In genomic region chr11:110095858-110096257, GRCm38 (mm10) we compare ENCODE assay signal across 10 mouse cellular contexts. TPM values are rescaled to one million over a fixed set of nuclear protein-coding genes. Genes with fewer than 3 reads are reported as not detected.
A peak's percentile ranks its signal among the peaks of the same experiment; 100 is the strongest.
DNase-seq lines count a peak whose midpoint lies in the region; ATAC-seq and TF ChIP-seq lines count a peak whose summit lies in the region.
"Had no signal": no experiment of that assay in that cellular context is flagged by ENCODE, and none has a peak within 500 bp of the region (broad histone marks: within the 10 kb centered on the region; RNA-seq: fewer than 3 reads in every experiment).

Abca8a (minus strand) TSS chr11:110095978.

- ATAC-seq in hindbrain, postnatal 0 days, result no peak
- ATAC-seq in hindbrain, embryonic 13.5 days (ENCODE audit: low FRiP score), result no peak
- peak; percentile 86 for ATAC-seq in forebrain, embryonic 16.5 days
- ATAC-seq in intestine, postnatal 0 days, result no peak

- WGBS in hindbrain, postnatal 0 days, result 44% methylated on average over 5 of the region's 5 CpGs
- 78% methylated on average over 5 of the region's 5 CpGs for WGBS in hindbrain, embryonic 13.5 days
- WGBS in forebrain, embryonic 16.5 days, result 30% methylated on average over 5 of the region's 5 CpGs
- 55% methylated on average over 5 of the region's 5 CpGs for WGBS in intestine, postnatal 0 days

- H3K36me3 ChIP-seq in hindbrain, postnatal 0 days (ENCODE audit: insufficient read depth, low read length), result no peaks in the 10 kb centered on the region
- H3K36me3 ChIP-seq in hindbrain, embryonic 13.5 days, result no peaks in the 10 kb centered on the region
- no peaks in the 10 kb centered on the region for H3K36me3 ChIP-seq in forebrain, embryonic 16.5 days (ENCODE audit: control insufficient read depth, insufficient read depth)
- no peaks in the 10 kb centered on the region for H3K36me3 ChIP-seq in intestine, postnatal 0 days (ENCODE audit: control insufficient read depth, insufficient read depth)

- no peaks in the 10 kb centered on the region for H3K4me1 ChIP-seq in hindbrain, postnatal 0 days (ENCODE audit: insufficient read depth, low read length)
- H3K4me1 ChIP-seq in hindbrain, embryonic 13.5 days (replicated peaks), result no peaks in the 10 kb centered on the region
- H3K4me1 ChIP-seq in forebrain, embryonic 16.5 days (replicated peaks; ENCODE audit: control insufficient read depth, insufficient read depth, low read length), result peaks cover 12% of the 10 kb centered on the region
- no peaks in the 10 kb centered on the region for H3K4me1 ChIP-seq in intestine, postnatal 0 days (replicated peaks; ENCODE audit: control insufficient read depth, insufficient read depth, low read length)

- no peak within 1 kb of the TSS for H3K27ac ChIP-seq in hindbrain, postnatal 0 days
- H3K27ac ChIP-seq in hindbrain, embryonic 13.5 days, result no peak within 1 kb of the TSS
- H3K27ac ChIP-seq in forebrain, embryonic 16.5 days (ENCODE audit: low read length), result peak within 1 kb of the TSS; percentile 47; the same call in 1 of the 2 replicates
- no peak within 1 kb of the TSS for H3K27ac ChIP-seq in intestine, postnatal 0 days (ENCODE audit: low read depth, low read length)

- no peaks in the 10 kb centered on the region for H3K27me3 ChIP-seq in hindbrain, postnatal 0 days (ENCODE audit: insufficient read depth, low read length)
- no peaks in the 10 kb centered on the region for H3K27me3 ChIP-seq in hindbrain, embryonic 13.5 days
- no peaks in the 10 kb centered on the region for H3K27me3 ChIP-seq in forebrain, embryonic 16.5 days (replicated peaks; ENCODE audit: control insufficient read depth, insufficient read depth, low read length)
- no peaks in the 10 kb centered on the region for H3K27me3 ChIP-seq in intestine, postnatal 0 days (replicated peaks; ENCODE audit: control insufficient read depth, insufficient read depth, low read length)

- no peak within 1 kb of the TSS for H3K9ac ChIP-seq in hindbrain, postnatal 0 days (replicated peaks; ENCODE audit: low read length)
- H3K9ac ChIP-seq in hindbrain, embryonic 13.5 days, result no peak within 1 kb of the TSS
- no peak within 1 kb of the TSS for H3K9ac ChIP-seq in forebrain, embryonic 16.5 days (replicated peaks; ENCODE audit: low read depth, low read length)
- H3K9ac ChIP-seq in intestine, postnatal 0 days (ENCODE audit: low read depth, low read length), result no peak within 1 kb of the TSS

- H3K4me3 ChIP-seq in hindbrain, postnatal 0 days (ENCODE audit: low read length), result no peak within 1 kb of the TSS
- no peak within 1 kb of the TSS for H3K4me3 ChIP-seq in hindbrain, embryonic 13.5 days
- H3K4me3 ChIP-seq in forebrain, embryonic 16.5 days (replicated peaks; ENCODE audit: low read length), result no peak within 1 kb of the TSS
- H3K4me3 ChIP-seq in intestine, postnatal 0 days (ENCODE audit: low read depth, low read length), result no peak within 1 kb of the TSS

- no peaks in the 10 kb centered on the region for H3K9me3 ChIP-seq in hindbrain, postnatal 0 days (ENCODE audit: low read length)
- H3K9me3 ChIP-seq in hindbrain, embryonic 13.5 days, result no peaks in the 10 kb centered on the region
- no peaks in the 10 kb centered on the region for H3K9me3 ChIP-seq in forebrain, embryonic 16.5 days (ENCODE audit: control insufficient read depth, low read length)
- no peaks in the 10 kb centered on the region for H3K9me3 ChIP-seq in intestine, postnatal 0 days (ENCODE audit: control insufficient read depth)

- no peak for TF ChIP-seq CTCF in hindbrain, postnatal 0 days (IDR thresholded peaks at IDR 0.05; ENCODE audit: low read depth)
- no peak for TF ChIP-seq CTCF in intestine, postnatal 0 days (IDR thresholded peaks at IDR 0.05; ENCODE audit: low read depth)

- peak; percentile 17 for DNase-seq in hindbrain, postnatal 0 days (ENCODE audit: low spot score)
- peak; percentile 11 to 52 for DNase-seq in adrenal gland, adult (ENCODE audit: inconsistent age in 2 of 2, low spot score in 1 of 2)
- peak; percentile 42 for DNase-seq in layer of hippocampus, adult 9-11 months
- no peak for DNase-seq in spleen, adult 12 weeks (ENCODE audit: low spot score)
- no peak for DNase-seq in retina, embryonic 14.5 days (ENCODE audit: low spot score)
- DNase-seq: thymus, adult 18-20 months had no signal

- no peak within 1 kb of the TSS for H3K4me2 ChIP-seq in hindbrain, postnatal 0 days (ENCODE audit: low read depth, low read length)
- H3K4me2 ChIP-seq in hindbrain, embryonic 13.5 days, result no peak within 1 kb of the TSS
- no peak within 1 kb of the TSS; the same call in 1 of the 2 replicates for H3K4me2 ChIP-seq in forebrain, embryonic 16.5 days (ENCODE audit: low read length)
- H3K4me2 ChIP-seq in intestine, postnatal 0 days (replicated peaks; ENCODE audit: low read depth), result no peak within 1 kb of the TSS

RNA-seq across cellular contexts. Expression of gene Abca8a, which starts in this region (rescaled TPM):
- total RNA-seq in hindbrain, postnatal 0 days (2014; rRNA removed), result 0.78 and 1.2 TPM in 2 replicates
- polyA plus RNA-seq in hindbrain, postnatal 0 days (2015; fragmentation: Nextera tagmentation; extraction: Ambion mirVana), result 0.55 and 0.70 TPM in 2 replicates
- 0.34 and 0.47 TPM in 2 replicates for polyA plus RNA-seq in hindbrain, embryonic 13.5 days (2015; fragmentation: Nextera tagmentation; extraction: Ambion mirVana)
- polyA plus RNA-seq in forebrain, embryonic 16.5 days (2015; fragmentation: Nextera tagmentation; extraction: Ambion mirVana), result 1.8 and 4.7 TPM in 2 replicates
- polyA plus RNA-seq in intestine, postnatal 0 days (2015; fragmentation: Nextera tagmentation; extraction: Ambion mirVana), result 1.2 and 1.5 TPM in 2 replicates
- total RNA-seq: common myeloid progenitor, adult 5-6 weeks had no signal

Comparison
In these comparisons a context has a peak if more than half of its experiments do, and no peak if none do; other contexts are left out.
1. DNase-seq: peak in hindbrain, postnatal 0 days (single experiment), adrenal gland, adult (2 of 2) and layer of hippocampus, adult 9-11 months (single experiment); none in spleen, adult 12 weeks (single experiment) and retina, embryonic 14.5 days (single experiment).